Mouse (Mus musculus) MEL-GATA-1-ER (cell line): Measurements from ENCODE around the gene Fos.

Experiments
- DNase-seq: peaks from one replicate; pipeline ENCODE4 v3.0.0-alpha.2; 2012; ENCODE audit warnings: low read depth; ENCODE audit errors: extremely low read depth

Fos gene

DNA sequence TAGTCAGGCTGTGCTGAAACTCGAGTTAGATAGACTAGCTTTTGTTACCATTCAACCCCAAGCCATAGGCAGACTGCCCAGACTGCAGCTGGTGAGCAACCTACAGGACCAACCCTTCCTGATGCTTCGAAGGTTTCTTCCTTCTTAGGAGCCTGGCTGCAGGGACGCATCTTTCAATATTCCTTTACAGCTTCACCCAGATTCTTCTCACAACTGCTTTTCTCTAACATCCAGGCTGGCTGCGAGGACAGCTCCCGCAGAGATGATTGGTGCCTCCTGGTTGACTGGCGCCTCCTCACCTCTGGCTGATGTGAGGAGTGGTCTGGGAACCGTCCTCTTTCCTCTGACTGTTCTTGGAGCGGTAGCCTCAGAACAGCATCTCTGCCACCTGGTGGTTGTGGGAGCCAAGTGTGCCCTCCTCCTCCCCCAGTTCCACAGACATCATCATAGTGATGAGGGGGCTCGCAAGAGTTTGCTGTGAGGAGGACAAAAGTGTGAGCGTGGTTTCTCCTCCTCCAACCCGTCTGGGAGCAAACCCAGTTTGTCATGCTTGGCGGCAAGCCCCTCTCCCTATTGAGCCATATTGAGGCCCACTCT lies 14.0 kb downstream of the Fos start:
- peak; percentile 39 for DNase-seq

DNA sequence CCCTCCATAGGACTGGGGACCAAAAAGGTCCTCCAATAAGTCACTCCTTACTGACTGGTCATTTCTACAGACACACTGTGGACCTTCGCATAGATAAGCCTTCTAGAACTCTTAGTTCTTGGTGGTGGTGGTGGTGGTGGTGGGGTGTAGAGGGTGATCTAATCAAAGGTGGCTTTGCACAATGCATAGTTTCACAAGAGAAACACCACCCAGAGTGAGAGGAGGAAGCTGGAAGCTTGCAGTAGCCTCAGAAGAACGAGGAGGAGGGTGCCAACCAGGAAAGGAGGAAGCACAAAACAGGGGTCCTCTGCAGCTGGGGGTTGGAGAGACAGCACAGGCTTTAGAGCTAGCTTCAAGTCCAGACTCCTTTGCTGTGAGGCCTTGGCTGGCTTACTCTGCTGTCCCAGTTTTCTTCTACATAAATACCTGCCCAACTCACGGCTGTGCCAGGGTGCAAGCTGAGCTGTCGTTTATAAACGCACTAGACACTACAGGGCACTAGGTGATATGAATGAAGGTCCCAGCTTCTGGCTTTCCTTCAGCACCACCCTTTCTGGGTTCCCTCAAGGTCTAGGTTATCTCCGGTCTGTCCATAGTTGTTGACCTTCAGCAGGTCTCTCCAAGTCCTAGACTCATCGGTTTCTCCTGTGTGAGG lies 15.7 kb downstream of the Fos start:
- no peak for DNase-seq

DNA sequence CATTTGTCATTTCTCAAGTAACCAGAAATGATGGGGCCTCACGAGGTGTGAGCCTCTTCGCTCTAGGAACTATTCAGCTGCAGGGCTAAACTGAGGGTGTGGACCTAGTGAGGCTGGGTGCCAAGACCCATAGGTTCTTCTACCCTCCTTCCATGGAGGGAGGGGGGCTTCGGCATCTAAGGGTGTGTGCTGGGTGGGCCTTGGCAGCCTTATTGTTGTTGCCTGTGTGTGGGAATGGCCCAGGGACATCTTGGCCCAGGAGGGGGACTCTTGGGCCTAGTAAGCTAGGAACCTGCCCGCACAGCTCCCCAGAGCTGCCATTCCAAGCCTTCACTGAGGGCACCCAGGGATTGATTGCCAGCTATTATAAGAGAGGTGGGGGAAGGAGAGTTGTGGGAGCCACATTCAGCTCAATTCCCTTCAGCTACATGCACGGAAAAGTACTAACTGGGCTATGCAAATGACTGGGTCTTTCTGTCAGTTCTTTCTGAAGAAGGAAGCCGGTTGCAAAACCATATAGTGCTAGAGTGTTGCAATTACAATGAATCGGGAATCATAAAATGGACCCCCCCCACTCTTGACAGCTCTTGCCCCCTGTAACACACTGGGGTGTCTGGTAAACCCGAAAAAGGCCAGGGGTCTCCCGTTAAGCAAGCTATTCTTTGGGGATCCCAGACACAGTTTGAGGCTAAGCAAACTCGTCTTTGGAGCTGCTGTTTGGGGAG lies 16.6 kb downstream of the Fos start:
- DNase-seq: no peak

DNA sequence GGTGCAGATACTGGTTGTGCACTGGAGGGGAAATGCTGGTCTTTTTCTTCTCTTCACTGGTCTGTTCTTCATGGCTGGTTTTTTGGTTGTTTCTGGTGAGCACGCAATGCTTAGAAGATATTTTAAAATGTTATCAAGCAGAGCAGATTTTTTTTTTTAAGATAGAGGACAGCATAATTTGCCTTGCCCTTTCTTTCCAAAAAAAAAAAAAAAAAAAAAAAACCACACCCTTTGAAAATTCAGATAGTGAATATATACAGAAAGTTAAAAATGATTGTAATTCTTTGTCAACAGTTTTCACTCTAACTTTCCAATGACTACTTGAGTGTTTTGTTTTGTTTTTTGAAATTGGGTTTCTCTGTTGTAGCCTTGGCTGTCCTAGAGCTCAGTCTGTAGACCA lies 17.3 kb downstream of the Fos start:
- no peak for DNase-seq

DNA sequence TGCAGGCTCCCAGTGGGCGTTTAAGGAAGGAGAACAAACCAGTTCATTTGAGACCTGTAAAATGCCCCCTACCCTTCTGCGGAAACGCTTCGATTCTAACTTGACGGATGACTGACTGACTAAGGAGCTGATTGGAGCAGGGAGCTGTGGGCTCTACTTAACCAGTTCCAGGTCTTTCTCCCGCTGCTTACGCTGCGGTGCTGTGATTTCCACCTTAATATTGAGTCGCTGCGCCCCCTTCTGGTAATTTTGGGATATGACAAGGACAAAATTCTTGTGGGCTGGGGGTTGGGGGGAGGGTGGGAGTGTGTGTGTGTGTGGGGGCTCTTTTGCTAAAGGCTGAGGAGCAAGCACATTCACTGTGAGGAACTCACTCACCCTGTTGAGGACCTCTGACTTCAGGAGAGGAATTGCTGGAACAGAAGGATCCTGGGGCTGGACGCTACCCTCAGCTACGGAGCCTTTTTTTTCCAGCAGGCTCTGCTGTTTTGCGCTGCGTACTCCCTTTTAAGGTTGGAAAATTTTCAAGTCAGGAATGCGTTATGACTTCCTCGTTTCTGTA lies 18.5 kb downstream of the Fos start:
- peak; percentile 43 for DNase-seq

DNA sequence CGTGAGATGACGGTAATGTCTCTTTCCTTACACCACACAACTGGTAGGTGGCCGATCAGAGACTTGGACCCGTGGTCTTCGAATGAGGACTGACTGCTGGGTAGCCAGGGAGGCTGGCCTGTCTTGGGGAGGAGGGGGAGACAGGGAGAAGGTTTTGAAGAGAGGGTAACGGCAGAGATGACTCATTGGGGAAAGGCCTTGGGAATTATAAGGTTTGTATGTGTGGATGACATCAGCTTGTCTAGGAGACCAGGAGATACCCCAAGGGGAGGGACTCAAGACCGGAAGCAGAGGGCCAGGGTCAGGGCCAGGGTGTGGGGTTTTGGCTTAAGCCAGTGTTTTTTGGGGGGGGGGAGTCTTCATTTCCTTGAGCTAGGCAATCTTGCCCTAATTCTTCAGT lies 22.6 kb downstream of the Fos start:
- no peak for DNase-seq

DNA sequence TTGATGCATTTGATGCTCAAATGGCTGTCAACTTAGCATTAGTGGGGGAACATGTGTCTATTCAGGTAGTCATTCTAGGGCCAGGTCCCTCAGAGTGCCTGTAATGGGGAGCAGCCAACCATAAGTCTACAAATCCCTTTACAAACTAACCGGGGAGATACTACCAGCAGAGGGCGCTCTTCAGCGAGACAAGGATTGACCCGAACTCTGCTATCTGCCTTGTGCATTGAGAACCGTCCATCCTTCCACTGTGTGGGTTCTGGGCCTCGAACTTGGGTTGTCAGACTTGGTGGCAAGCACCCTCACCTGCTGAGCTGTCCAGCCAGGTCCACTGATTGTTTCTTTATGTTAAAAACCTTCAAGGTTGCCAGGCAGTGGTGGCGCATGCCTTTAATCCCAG lies 23.1 kb downstream of the Fos start:
- DNase-seq: peak; percentile 64

DNA sequence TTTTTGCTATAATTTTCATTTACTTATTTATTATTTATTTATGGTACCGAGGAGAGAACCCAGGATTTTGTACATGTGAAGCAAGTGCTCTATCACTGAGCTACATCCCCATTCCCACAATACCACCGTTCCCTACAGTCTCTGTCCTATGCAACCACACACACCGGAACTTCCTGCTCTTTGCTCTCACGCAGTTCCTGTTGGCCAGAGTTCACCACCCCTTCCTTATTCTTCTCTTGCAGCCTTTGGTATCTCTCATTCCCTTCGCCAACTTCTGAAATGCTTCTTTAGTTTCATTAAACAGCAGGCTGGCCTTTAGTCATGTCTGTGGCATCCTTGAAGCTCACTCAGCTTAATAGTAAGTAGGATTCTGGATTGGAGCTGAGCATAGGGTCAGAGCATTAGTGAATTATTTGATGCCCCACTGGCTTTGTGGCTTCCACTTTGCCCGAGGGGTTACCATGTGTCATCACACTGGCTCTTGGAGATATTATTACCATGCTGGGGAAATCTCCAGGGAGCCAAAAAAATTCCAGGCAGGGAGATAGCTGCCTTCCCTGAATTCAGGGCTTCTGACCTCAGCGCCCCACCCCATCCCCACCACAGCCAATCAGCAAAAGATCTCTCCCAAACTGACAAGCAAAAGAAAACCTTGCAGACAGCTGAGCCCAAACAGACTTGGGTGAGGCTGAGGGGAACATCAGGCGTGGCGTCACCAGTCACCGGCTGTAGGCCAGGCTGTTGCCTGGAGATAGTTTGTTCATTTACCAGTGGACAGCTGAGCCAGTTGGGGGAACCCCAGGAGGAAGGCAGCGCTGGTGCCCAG lies 23.8 kb downstream of the Fos start:
- no peak for DNase-seq

DNA sequence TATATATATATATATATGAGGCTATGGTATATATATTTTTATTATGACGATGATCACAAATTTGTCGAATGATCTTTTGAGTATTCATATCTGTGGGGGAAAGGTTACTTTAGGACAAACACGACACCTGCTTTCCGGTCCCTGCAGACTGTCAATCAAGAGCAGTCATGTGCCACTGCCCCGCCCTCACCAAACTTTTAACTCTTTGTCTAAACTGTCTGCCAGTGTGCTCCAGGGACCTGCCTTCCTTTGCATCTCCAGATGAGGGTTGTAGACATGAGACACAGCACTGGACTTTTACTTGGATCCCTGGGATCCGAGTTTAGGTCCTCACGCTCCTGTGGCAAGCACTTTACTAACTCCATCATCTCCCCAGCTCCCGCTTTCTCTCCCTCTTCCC lies 25.3 kb downstream of the Fos start:
- DNase-seq: no peak

DNA sequence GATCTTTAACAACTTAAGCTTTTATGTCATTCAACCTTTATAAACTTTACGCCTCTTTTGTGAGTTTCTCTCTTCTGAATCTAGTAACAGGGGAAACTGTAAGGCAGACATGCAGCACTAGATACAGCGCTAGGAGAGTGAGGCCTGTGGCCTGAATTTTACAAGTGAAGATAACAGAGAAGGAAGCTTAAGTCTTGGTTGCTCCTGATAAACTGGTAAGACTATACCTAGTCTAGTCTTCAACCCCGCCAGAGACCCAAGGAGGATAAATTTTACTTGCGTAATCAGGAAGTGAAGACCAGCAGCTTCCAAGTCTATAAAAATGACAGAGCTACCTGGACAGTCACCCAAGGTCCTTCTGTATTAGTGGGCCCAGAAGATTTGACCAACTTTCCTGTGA lies 29.0 kb downstream of the Fos start:
- DNase-seq: peak; percentile 62

DNA sequence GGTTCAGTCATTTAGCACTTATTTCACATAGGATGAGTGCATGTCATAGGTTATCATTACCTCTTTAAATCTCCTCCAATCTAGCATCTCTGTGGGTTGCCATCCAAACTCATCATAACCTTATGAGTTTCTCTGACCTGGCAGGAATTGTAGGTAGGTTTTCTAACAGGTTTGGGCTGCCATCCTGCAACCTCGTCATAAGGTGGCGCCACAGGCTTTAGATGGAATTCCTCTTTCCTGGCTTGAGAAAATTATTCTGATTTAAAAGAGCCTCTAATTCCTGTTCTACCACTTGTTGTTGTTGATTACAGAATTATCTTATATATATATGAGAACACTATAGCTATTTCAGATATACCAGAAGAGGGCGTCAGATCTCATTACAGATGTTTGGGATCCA lies 34.5 kb downstream of the Fos start:
- no peak for DNase-seq

DNA sequence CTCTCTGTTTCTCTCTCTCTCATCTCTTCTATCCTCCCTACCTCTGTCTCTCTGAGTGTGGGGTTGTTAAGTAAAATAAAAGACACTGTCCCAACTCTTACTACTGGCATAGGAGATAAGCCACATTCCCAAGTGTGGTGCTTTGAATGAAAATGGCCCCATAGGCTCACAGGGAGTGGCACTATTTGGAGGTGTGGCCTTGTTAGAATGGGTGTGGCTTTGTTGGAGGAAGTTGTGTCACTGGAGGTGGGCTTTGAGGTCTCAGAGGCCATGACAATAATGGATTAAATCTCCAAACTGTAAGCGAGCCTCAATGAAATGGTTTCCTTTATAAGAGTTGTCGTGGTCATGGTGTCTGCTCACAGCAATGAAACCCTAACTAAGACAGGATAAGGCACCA lies 36.3 kb downstream of the Fos start:
- DNase-seq: no peak

DNA sequence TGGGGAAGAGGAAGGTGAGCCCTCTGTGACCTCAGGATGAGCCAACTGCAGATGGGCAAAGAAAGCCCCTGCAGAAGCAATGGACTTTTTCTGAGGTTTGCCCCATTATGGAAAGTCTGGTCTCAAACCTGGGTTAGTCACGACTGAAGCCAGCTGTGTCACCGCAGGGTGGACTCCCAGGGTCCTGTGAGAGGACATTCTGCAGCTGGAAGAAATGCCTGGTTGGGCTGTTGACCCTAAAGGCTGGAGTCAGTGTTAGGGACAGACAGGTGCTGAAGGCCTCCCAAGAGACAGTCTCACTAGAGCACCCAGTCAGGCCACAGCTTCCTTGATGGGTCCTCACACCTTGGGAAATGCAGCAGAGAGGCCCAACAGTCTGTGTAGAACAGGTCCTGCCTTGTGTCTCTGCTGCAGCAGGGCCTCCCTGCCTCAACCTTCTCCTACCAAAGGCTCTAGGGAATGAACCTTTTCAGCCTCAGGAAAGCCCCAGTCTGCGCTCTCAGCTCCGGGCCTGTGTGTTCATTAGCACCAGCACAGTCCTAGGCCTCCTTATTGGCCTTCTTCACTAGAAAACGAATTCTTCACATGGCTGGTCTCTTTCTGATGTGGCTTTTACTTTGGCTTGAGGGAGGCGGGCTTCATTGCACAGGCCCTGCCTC lies 40.2 kb downstream of the Fos start:
- DNase-seq: no peak

DNA sequence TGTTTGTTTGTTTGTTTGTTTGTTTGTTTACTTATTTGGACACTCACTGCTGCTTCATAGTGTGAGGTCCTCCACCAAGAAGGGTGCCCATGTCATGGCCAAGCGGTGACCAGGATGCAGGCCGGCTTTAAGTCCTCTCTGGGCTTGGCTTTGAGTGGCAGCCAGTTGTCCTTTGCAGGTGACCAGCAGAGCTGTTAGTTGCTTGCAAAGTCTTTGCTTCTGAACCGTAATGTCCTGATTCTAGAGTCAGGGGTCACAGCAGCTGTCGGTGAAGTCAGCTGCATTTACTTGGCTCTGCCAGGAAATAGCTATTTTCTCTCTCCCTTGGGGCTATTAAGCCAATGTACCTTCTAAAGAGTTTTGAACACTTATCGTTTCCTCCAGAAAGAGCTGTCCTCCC lies 41.3 kb downstream of the Fos start:
- DNase-seq: no peak

DNA sequence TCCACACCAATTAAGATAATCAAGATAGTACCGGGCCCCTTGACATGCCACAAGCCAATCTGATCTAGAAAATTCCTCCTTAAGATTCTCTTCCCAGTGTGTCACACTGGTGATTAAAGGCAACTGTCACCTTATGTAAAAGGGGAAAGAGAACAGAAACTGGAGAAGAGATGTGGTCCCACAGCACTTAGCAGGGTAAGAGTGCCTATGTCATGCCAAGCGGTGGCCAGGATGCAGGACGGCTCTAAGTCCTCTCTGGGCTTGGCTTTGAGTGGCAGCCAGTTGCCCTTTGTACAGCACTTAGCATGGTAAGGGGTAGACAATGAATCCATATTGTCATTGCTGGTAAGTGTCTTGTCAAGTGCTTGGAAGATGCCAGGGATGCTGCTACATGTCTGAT lies 42.2 kb downstream of the Fos start:
- DNase-seq: no peak

DNA sequence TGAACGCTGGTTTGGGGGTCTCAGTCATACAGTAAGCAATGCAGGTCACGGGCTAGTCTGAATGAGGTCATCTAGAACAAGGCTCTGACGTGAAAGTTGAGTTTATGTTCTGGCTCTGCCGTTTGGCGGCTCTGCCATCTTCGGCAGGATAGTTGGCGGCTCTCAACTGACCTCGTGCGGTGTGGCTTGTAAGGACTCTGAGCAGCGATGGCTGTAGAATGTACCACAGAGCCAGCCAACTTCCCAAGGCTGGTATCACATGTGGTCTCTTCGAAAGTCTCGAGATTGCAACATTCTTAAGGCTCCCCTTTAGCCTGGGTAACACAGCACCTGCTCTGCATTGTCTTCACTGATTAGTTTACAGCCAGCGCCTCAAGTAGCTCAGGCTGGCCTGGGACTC lies 43.6 kb downstream of the Fos start:
- DNase-seq: no peak

DNA sequence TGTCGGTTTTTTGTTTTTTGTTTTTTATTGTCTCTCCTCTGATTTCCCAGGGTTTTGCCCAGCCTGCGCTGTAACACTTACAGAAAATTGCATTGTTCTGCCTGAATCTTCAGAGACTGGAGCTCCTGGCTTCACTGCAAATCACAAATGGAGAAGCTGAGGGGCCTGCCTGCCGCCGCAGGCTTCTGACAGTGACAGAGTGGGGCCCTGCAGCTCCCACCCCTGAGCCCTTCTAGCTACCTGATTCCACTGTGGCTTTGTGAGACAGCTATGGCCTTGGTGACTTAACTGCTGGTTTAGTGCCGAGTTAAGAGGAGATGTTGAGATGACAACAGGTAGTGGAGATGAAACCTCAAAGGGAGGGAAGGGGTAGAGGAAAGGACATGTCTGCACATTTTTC lies 44.3 kb downstream of the Fos start:
- no peak for DNase-seq

DNA sequence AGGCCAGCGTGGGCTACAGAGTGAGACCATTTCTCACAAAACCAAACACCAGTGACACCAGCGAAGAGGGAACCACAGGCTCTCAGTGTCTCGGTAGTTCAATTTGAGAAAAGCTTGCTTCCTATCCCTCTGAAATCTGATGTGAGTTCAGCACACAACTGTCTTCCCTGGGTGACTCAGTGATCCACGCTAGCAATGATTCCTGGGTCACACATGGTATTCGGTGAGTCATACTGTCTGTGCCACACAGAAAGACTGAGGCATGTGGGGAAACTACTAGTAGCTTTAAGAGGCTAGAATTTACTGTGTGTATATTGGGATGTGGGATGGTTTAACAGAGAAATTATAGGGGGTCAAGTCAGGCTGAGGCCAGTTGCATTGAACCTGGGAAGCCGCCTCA lies 45.9 kb downstream of the Fos start:
- no peak for DNase-seq

DNA sequence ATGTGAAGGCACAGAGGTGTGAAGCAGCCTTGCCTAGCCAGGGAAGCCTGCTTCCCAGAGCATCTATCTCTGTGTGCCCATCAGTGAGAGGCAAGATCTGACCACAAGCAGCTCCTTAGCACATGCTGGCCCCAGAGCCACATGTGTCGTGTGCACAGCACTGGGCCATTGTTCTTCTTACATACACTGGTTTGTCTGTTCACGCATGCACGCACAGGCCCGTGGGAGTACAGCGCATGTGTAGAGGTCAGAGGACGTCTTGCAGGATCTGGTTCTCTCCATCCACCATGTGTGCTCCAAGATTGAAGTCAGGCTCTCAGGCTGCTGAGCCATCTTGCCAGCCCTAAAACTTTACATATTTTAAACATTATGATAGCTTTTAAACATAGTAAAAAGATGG lies 47.4 kb downstream of the Fos start:
- no peak for DNase-seq

DNA sequence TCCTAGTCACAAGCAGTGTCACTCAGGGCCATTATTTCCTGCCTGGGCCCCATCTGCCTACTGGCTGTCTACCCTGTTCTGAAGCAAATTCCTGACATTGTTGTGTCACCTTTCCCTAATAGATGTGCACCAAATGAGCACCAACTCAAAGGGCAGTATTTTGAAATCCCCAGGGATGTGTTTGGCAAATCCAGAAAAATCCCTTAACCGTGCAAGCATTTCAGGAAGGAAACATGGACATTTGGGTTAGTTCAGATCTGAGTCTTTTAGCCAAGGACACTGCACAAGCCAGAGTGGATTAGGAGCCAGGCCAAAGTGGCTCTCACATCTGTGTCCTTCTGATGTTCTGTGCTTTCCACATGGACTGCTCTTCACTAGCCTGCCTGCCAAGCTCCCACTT lies 48.0 kb downstream of the Fos start:
- no peak for DNase-seq

DNA sequence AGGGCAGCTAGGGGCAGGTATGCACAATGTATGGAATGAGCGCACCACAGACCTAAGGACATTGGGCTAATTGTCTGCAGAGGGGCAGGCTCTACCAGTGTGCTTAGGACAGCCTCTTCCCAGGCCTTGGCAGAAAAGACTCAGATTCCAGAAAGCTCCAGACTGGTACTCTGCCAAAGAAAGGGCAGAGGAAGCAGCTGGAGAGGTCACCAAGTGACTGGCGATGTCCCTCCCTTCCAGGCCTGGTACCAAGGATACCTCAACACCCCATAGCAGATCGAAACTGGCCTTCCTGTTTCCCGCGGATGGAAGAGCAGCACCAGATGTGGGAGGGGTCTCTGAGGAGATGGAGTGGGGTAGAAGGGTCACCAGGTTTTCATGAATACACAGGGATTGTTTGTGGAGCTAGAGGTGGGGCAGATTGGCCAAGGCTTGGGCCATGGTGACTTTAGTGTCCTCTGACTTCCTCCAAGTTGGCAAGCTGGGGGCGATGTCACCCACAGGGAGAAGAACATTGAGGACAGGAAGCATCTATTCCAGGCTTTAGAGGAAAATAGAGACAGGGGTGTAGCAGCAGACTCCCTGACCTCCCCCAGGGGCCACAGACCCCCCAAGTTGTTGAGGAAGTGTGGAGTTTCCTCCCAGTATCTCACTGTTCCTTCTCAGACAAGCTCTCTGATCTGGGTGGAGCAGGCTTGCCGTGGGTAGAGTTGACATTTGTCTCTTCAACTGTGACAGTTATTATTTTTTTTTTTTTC lies 49.1 kb downstream of the Fos start:
- no peak for DNase-seq
